Mouse (Mus musculus) neutrophil, adult 5-6 weeks (primary cell): ENCODE data around the gene Sowaha. TPM values are rescaled to one million over a fixed set of nuclear protein-coding genes. Genes with fewer than 3 reads are reported as not detected.

ENCODE experiments used
- total RNA-seq: library from RNA; stranded (forward); fragments of 200-1000 nt; gene quantifications from 2 replicates; pipeline ENCODE4 v1.2.3, GENCODE M21; 2017

Sowaha gene
- total RNA-seq, 1 experiment from 2014 or later = not detected

Other genes starting within 250 kb of the Sowaha start
- gene Hspa4, start 179.8 kb downstream of the Sowaha start, total RNA-seq = 190 and 223 TPM in 2 replicates
- 4.7 and 7.3 TPM in 2 replicates for gene Zcchc10, start 155.6 kb downstream of the Sowaha start, total RNA-seq
- 183 and 186 TPM in 2 replicates for gene Aff4, start 129.4 kb downstream of the Sowaha start, total RNA-seq
- not detected in 2 replicates for gene Leap2, start 57.1 kb downstream of the Sowaha start, total RNA-seq
- 14.4 and 16.3 TPM in 2 replicates for gene Uqcrq, start 49.4 kb downstream of the Sowaha start, total RNA-seq
- not detected in 2 replicates for gene Gdf9, start 49.3 kb downstream of the Sowaha start, total RNA-seq
- gene Gm10447, start 23.2 kb downstream of the Sowaha start, total RNA-seq = not detected in 2 replicates
- gene Shroom1, start 23.1 kb downstream of the Sowaha start, total RNA-seq = not detected in 2 replicates
- gene Gm9837, start 9.8 kb downstream of the Sowaha start, total RNA-seq = not detected in 2 replicates
- not detected in 2 replicates for gene Gm9945, start 108 bp downstream of the Sowaha start, total RNA-seq
- 0.47 and 0.86 TPM in 2 replicates for gene Sept8, start 39.0 kb upstream of the Sowaha start, total RNA-seq
- gene Kif3a, start 87.1 kb upstream of the Sowaha start, total RNA-seq = 4.3 and 4.9 TPM in 2 replicates
- gene Il4, start 138.4 kb upstream of the Sowaha start, total RNA-seq = 1.9 TPM in 1 of 2 replicates, not detected in the other
- not detected in 2 replicates for gene Il13, start 154.4 kb upstream of the Sowaha start, total RNA-seq
- gene Rad50, start 227.0 kb upstream of the Sowaha start, total RNA-seq = 36.7 and 43.1 TPM in 2 replicates
- gene Il5, start 240.5 kb upstream of the Sowaha start, total RNA-seq = not detected in 2 replicates